Mouse (Mus musculus) spleen, adult 2 months (tissue): Measurements from ENCODE around the gene Ell. TPM values are rescaled to one million over a fixed set of nuclear protein-coding genes. Genes with fewer than 3 reads are reported as not detected.

Experiments used
- DNase-seq, 2 experiments: peaks; one replicate each; pipeline versions ENCODE4 v3.0.0 to v3.0.0-alpha.2; 2012 to 2021; ENCODE audit warnings: low spot score in 2 of 2, low read depth in 1 of 2
- H3K27ac ChIP-seq: fragments of 200-500 bp; 2 replicates; pipeline ENCODE4 v1.5.1; 2012; ENCODE audit warnings: low read length, inconsistent platforms; ENCODE audit not compliant: insufficient read depth
- H3K27me3 ChIP-seq: fragments of 200-500 bp; 2 replicates; pipeline ENCODE4 v1.6.1; 2012; ENCODE audit warnings: mild to moderate bottlenecking, moderate library complexity, low read length, inconsistent platforms; ENCODE audit not compliant: control insufficient read depth, insufficient read depth
- H3K36me3 ChIP-seq: fragments of 200-500 bp; 2 replicates; pipeline ENCODE4 v1.6.1; 2012; ENCODE audit warnings: mild to moderate bottlenecking, low read length, inconsistent platforms; ENCODE audit not compliant: control insufficient read depth, insufficient read depth
- H3K4me1 ChIP-seq: fragments of 200-500 bp; 2 replicates; pipeline ENCODE4 v1.6.1; 2011; ENCODE audit warnings: inconsistent platforms; ENCODE audit not compliant: control insufficient read depth, insufficient read depth, insufficient read length
- H3K4me3 ChIP-seq: fragments of 200-500 bp; 2 replicates; pipeline ENCODE4 v1.5.1; 2011; ENCODE audit warnings: mild to moderate bottlenecking, inconsistent platforms; ENCODE audit not compliant: insufficient read depth, insufficient read length; ENCODE audit errors: extremely low read depth
- CTCF ChIP-seq: fragments of 200-500 bp; IDR thresholded peaks from 2 replicates; pipeline ENCODE4 v1.5.1; 2011; ENCODE audit warnings: mild to moderate bottlenecking, inconsistent platforms; ENCODE audit not compliant: insufficient read depth, insufficient read length, insufficient replicate concordance; ENCODE audit errors: extremely low read depth
- POLR2A ChIP-seq: fragments of 200-500 bp; IDR thresholded peaks from 2 replicates; pipeline ENCODE4 v1.6.1; 2011; ENCODE audit warnings: low read depth, low read length, inconsistent platforms
- WGBS: fragments of 180-500 bp; shearing (Covaris S2); methylation state at CpG from one replicate; pipeline ENCODE4 v1.1.7; 2018; 5-methylcytosine and 5-hydroxymethylcytosine counted together
- polyA plus RNA-seq: library from polyadenylated mRNA; depleted of rRNA; stranded (reverse); fragments of >200 nt; gene quantifications from 2 replicates; pipeline ENCODE4 v1.2.3, GENCODE M21; 2012

The Ell gene
- polyA plus RNA-seq, 1 experiment: 21.3 TPM

DNA sequence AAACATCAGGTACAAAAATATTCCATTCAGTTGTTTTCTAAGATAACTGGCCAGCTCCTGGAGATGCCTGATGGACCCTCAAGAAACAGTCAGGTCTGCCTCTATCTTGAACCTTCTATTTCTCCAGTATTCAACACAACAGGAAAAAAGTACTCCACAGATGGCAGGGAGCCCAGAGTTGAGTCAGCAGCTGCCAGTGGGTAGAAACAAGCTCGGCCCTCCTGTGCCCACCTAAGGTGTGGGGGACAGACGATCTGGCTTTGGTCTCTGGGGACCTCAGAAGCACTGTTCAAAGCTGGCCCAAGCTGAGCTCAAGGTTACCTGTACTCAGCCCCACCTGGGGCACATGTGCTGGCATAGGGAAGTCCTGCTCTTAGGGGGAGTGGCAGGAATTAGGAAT is 25.8 kb upstream of the Ell start:
- no peak for DNase-seq
- TF ChIP-seq POLR2A: no peak
- TF ChIP-seq CTCF: no peak
- H3K27me3 ChIP-seq: no peaks in the 10 kb centered on the region
- H3K4me1 ChIP-seq: peaks cover 13% of the 10 kb centered on the region; the same call in 1 of the 2 replicates
- H3K27ac ChIP-seq: no peak overlapping the region
- peaks cover 16% of the 10 kb centered on the region for H3K36me3 ChIP-seq
- no peak overlapping the region for H3K4me3 ChIP-seq
- WGBS: 30% methylated on average over 2 of the region's 2 CpGs

- no peaks in the 10 kb centered on the region; the same call in 1 of the 2 replicates for H3K4me1 ChIP-seq
- 92% methylated on average over 10 of the region's 10 CpGs for WGBS
- H3K4me3 ChIP-seq: no peak overlapping the region
- no peaks in the 10 kb centered on the region for H3K27me3 ChIP-seq
- no peak overlapping the region for H3K27ac ChIP-seq
- no peak for DNase-seq
- peaks cover 17% of the 10 kb centered on the region for H3K36me3 ChIP-seq
- TF ChIP-seq POLR2A (no peak), CTCF (no peak)
Measured at GRCm38 (mm10) chr8:70517940-70518643, 21.2 kb upstream of the Ell start.

DNA sequence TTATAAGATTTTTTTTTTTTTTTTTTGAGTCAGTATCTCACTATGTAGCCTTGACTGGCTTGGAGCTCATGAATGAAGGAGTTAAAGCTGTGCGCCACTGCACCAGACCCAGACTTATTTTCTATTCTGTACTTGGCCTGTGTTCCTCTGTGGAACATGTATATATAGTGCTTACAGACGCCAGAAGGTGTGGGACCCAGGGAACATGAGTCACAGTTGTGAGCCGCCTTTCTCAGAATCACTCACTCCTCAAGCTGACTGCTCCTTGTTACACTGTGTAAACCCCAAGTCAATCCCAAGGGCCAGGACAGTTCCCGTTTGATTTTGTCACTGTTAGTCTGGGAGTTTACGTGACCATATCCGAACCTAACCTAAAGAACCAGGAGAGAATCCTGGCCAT is 20.2 kb upstream of the Ell start:
- Histone ChIP-seq H3K27me3 (no peaks in the 10 kb centered on the region), H3K27ac (no peak overlapping the region), H3K4me1 (no peaks in the 10 kb centered on the region), H3K36me3 (peaks cover 13% of the 10 kb centered on the region), H3K4me3 (no peak overlapping the region)
- TF ChIP-seq POLR2A: no peak
- no peak for TF ChIP-seq CTCF
- 91% methylated on average over 6 of the region's 6 CpGs for WGBS
- no peak for DNase-seq

GRCm38 (mm10) chr8:70519606-70520005 is 19.7 kb upstream of the Ell start:
- no peak overlapping the region for H3K4me3 ChIP-seq
- no peaks in the 10 kb centered on the region for H3K27me3 ChIP-seq
- H3K36me3 ChIP-seq: peaks cover 13% of the 10 kb centered on the region
- no peak for TF ChIP-seq POLR2A
- TF ChIP-seq CTCF: no peak
- 60% methylated on average over 2 of the region's 2 CpGs for WGBS
- DNase-seq: no peak
- no peaks in the 10 kb centered on the region for H3K4me1 ChIP-seq
- no peak overlapping the region for H3K27ac ChIP-seq

DNA sequence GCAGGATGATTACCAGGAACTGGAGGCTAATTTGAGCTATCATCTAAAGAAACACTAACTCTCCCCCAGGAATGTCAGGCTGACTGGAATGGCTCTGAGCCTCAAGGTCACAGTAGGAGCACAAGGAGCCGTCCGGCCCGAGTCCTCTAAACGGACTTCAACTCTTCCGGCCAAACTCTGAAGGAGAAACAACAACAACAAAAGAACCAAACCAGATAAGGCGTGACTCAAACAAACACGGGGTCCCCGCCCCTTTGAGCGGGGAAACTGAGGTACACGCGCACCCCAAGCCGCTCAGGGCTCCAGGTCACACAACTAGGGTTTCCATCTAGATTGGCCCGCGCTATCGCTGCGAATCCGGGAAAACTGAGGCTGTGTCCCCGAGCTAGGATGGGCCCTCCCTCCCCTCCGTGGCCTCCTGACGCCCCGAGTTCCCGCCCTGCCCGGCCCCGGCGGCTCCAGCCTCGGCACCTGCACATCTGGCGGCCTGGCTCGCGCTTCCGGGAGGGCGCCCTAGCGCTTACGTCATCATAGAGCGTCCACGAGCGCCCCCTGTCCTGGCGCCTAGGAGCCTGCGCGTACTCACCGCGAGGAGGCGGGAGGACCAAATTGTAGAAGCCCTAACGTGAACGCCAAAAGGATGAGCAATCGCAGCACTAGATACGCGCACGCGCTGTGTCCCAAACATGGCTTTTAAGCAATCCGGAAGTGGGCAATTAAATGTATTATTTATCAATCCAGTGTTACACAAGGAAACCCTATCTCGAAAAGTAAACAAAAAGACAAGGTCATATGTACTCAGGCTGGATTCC is 16.5 kb upstream of the Ell start:
- TF ChIP-seq POLR2A: peak; percentile 67
- peak; percentile 36; the same call in 1 of the 2 replicates for TF ChIP-seq CTCF
- Histone ChIP-seq H3K27ac (peak overlapping the region; percentile 60), H3K4me3 (peak overlapping the region; percentile 85), H3K36me3 (peaks cover 8% of the 10 kb centered on the region; the same call in 1 of the 2 replicates), H3K27me3 (no peaks in the 10 kb centered on the region), H3K4me1 (no peaks in the 10 kb centered on the region)
- DNase-seq: peak; percentile 94 to 96
- under 1% methylated on average over 51 of the region's 51 CpGs for WGBS

DNA sequence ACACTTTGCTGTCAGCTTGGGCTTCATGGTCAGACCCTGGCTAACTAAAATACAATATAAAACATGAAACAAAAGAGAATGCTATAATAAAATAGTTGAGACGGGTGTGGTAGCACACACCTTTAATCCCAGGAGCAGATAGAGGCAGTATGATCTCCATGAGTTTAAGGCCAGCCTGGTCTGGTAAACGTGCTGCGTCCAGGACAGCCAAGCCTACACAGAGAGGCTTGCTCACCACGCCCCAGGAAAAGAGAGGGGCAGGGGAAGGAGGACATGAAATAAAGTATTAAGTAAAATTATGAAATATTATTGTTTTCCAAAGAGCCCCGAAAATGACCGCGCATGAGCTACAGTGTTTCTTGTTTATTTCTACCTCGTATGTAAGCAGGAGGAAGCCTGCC is 12.1 kb upstream of the Ell start:
- H3K4me3 ChIP-seq: peak overlapping the region; percentile 89
- DNase-seq: no peak
- peaks cover 15% of the 10 kb centered on the region for H3K36me3 ChIP-seq
- peak overlapping the region; percentile 59 for H3K27ac ChIP-seq
- H3K27me3 ChIP-seq: no peaks in the 10 kb centered on the region
- H3K4me1 ChIP-seq: peaks cover 6% of the 10 kb centered on the region; the same call in 1 of the 2 replicates
- TF ChIP-seq POLR2A (no peak), CTCF (no peak)
- WGBS: 3% methylated on average over 8 of the region's 8 CpGs

- TF ChIP-seq POLR2A: peak; percentile 19
- no peak for TF ChIP-seq CTCF
- peaks cover 6% of the 10 kb centered on the region; the same call in 1 of the 2 replicates for H3K4me1 ChIP-seq
- under 1% methylated on average over 54 of the region's 61 CpGs for WGBS
- no peaks in the 10 kb centered on the region for H3K27me3 ChIP-seq
- peak within 1 kb of the TSS; percentile 83 for H3K27ac ChIP-seq
- peaks cover 19% of the 10 kb centered on the region for H3K36me3 ChIP-seq
- DNase-seq: peak; percentile 86 to 95
- H3K4me3 ChIP-seq: peak within 1 kb of the TSS; percentile 89
Measured at GRCm38 (mm10) chr8:70527512-70528181, 11.6 kb upstream of the Ell start, which contains the start of the genes Fkbp8 and Kxd1. TSS of gene Fkbp8 (plus strand) at chr8:70527724. TSS of gene Kxd1 (minus strand) at chr8:70527956.
